Mouse (Mus musculus) Patski (cell line): Measurements from ENCODE around the gene Hivep3. TPM values are rescaled to one million over a fixed set of nuclear protein-coding genes. Genes with fewer than 3 reads are reported as not detected.

Source experiments
- ATAC-seq: fragments of 100-300 bp; one replicate; pipeline ENCODE4 v1.8.0; 2021
- CTCF ChIA-PET: fragments of 350-600 bp; sonication (Branson Sonifier 250); formaldehyde crosslinking; loops from one replicate; lab custom pipeline; 2022; ENCODE audit warnings: inconsistent platforms; lab: Charles Lee
- POLR2A ChIA-PET: fragments of 350-600 bp; sonication (Branson Sonifier 250); formaldehyde crosslinking; loops from one replicate; lab custom pipeline; 2022; ENCODE audit warnings: antibody characterized with exemption, inconsistent platforms; lab: Charles Lee
- DNase-seq: peaks from one replicate; pipeline ENCODE4 v3.0.0-alpha.2; 2011; ENCODE audit warnings: low read depth, low spot score
- H3K27me3 ChIP-seq: fragments of 371-371 bp; one replicate; pipeline ENCODE4 v1.5.1; 2021
- CTCF ChIP-seq: fragments of 100-300 bp; IDR thresholded peaks from one replicate; pipeline ENCODE4 v1.5.1; 2021
- in situ Hi-C: fragments of 300-500 bp; cut with MboI; formaldehyde crosslinking; loops from 3 replicates; pipeline ENCODE4 v1.11.1; 2018; ENCODE audit warnings: low pct_unique_long_range_greater_than_20kb, mixed read lengths
- polyA plus RNA-seq: library from polyadenylated mRNA; unstranded; gene quantifications from one replicate; pipeline ENCODE4 v1.2.3, GENCODE M21; 2021

Gene Hivep3
- polyA plus RNA-seq, 1 experiment from 2014 or later: 4.4 TPM

DNA sequence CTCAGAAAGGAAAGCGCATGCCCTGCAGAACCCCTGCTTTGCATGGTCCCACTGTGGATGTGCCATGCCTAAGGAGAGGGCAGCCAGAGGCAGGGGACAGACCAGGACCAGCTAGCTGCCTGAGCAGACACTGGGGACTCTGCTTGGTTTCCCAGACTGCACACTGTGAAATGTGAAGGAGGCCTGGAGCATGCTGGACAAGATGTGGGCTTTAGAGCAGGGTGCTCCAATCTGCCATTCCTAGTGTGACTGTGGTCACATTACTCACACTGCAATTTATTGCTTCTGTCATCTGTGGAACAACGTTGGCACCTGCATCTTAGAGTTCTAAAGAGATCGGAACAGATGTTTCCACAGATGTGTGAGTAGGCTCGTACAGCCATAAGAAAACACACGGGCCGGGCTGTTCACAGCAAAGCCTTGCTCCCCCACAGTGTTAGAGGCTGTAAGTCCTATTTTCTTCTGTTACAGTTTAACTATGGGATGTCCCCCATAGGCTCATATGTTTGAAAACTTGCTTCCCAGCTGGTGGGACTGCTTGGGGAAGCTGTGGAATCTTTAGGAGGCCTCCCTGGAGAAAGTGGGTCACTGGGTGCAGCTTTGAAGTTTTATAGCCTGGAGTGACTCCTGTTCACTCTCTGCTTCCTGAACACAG, 154.1 kb downstream of the Hivep3 start:
- no peak for TF ChIP-seq CTCF
- H3K27me3 ChIP-seq: no peaks in the 10 kb centered on the region
- no peak for DNase-seq
- POLR2A ChIA-PET: no interaction called here
- CTCF ChIA-PET: interaction anchor here (1.2 kb wide), 1 partner anchor 10 kb away, joined by 4 read pairs; no protein-coding TSS in a partner anchor
- in situ Hi-C loops: no loop called here
- peak; percentile 54 for ATAC-seq

GRCm38 (mm10) chr4:119889760-119890159, 156.2 kb downstream of the Hivep3 start:
- ATAC-seq: no peak
- TF ChIP-seq CTCF: no peak
- no peaks in the 10 kb centered on the region for H3K27me3 ChIP-seq
- in situ Hi-C loops: no loop called here
- ChIA-PET POLR2A (no interaction called here), CTCF (no interaction called here)
- DNase-seq: no peak

GRCm38 (mm10) chr4:119893255-119893779, 159.7 kb downstream of the Hivep3 start:
- H3K27me3 ChIP-seq: no peaks in the 10 kb centered on the region
- ChIA-PET POLR2A (interaction anchor here (0.6 kb wide), 1 partner anchor 22 kb away, joined by 3 read pairs; no protein-coding TSS in a partner anchor), CTCF (interaction anchor here (0.7 kb wide), 1 partner anchor 8 kb away, joined by 3 read pairs; no protein-coding TSS in a partner anchor)
- no peak for ATAC-seq
- no peak for TF ChIP-seq CTCF
- in situ Hi-C loops: no loop called here
- DNase-seq: no peak

- DNase-seq (no peak), ATAC-seq (no peak)
- TF ChIP-seq CTCF: no peak
- POLR2A ChIA-PET: no interaction called here
- CTCF ChIA-PET: no interaction called here
- no peaks in the 10 kb centered on the region for H3K27me3 ChIP-seq
- in situ Hi-C loops: no loop called here
Observed at GRCm38 (mm10) chr4:119894797-119895458, 161.3 kb downstream of the Hivep3 start.

GRCm38 (mm10) chr4:119895504-119895903, 161.9 kb downstream of the Hivep3 start:
- CTCF ChIA-PET: no interaction called here
- no peak for TF ChIP-seq CTCF
- no peak for ATAC-seq
- H3K27me3 ChIP-seq: no peaks in the 10 kb centered on the region
- DNase-seq: no peak
- POLR2A ChIA-PET: no interaction called here
- in situ Hi-C loops: no loop called here

DNA sequence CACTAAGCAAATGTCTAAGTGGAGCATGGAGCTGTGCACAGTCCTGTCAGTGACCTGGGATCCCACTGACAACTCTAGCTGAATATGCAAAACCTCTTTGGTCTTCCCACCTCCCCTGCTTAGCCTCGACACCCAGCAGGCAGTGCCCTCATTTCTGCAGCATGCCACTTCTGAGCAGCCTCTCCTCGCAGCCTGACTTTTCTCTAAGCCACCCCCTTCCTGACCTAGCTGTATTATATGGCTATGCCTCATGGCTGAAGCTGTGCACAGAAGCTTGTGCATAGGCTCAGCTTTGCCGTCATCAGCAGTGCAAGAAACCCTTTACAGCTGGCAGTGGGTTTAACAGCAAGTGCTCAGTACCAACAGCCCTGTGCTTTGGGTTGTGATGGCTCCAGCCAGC, 163.0 kb downstream of the Hivep3 start:
- no peaks in the 10 kb centered on the region for H3K27me3 ChIP-seq
- DNase-seq (no peak), ATAC-seq (no peak)
- ChIA-PET POLR2A (no interaction called here), CTCF (no interaction called here)
- no peak for TF ChIP-seq CTCF
- in situ Hi-C loops: no loop called here

- DNase-seq (no peak), ATAC-seq (no peak)
- CTCF ChIA-PET: interaction anchor here (1.4 kb wide), 1 partner anchor 10 kb away, joined by 4 read pairs; no protein-coding TSS in a partner anchor
- TF ChIP-seq CTCF: no peak
- in situ Hi-C loops: no loop called here
- POLR2A ChIA-PET: no interaction called here
- H3K27me3 ChIP-seq: no peaks in the 10 kb centered on the region
Observed at GRCm38 (mm10) chr4:119897054-119897855, 163.7 kb downstream of the Hivep3 start.

DNA sequence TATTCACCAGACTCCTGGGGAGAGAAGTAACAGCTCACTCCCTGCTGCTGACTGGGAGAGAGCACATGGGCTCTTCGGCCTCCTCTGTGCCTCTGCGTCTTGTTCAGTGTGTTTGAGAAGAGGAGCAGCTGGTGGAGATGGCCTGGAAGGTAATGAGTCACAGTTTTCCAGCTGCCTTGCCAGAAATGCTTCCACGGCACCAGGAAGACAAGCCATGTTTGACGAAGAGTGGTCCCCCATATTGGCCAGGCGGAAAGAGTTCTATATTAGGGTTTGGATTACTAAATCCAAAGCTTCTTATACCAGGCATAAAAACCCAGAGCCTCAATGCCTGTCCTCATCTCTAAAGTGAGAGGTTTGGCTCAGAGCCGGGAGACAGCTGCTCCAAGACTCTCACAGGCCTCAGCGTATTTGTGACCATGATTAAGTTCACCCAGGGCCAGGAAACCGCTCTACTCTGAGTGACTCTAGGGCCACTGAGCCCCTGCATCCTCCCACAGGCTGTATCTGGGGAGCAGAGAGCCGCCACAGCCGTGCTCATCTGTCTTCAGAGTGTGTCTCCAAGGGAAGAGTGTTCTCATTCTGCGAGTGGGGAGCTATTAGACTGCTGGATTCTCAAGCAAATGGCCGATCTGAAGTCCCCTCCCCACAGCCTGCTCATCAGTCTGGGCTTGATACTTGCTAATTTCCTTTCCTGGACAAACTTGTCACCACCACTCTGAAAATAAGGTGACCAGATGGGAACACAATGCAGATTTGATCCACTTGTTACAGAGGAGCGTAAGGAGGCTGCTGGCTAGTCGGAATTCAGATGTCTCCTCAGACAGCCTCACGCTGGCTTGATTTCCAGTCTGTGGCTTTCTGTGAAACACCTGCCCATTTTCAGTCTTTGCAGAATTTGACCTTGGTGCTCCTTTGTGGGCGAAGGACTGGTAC, 168.2 kb downstream of the Hivep3 start:
- no peaks in the 10 kb centered on the region for H3K27me3 ChIP-seq
- ATAC-seq: no peak
- TF ChIP-seq CTCF: no peak
- POLR2A ChIA-PET: no interaction called here
- CTCF ChIA-PET: interaction anchor here (1.1 kb wide), 1 partner anchor 9 kb away, joined by 3 read pairs; no protein-coding TSS in a partner anchor
- in situ Hi-C loops: no loop called here
- DNase-seq: no peak

- in situ Hi-C loops: no loop called here
- POLR2A ChIA-PET: no interaction called here
Observed at GRCm38 (mm10) chr4:119903328-119903727, 169.7 kb downstream of the Hivep3 start.

More at GRCm38 (mm10) chr4:119903328-119903727, 169.7 kb downstream of the Hivep3 start:
- TF ChIP-seq CTCF: no peak
- DNase-seq (no peak), ATAC-seq (no peak)
- no peaks in the 10 kb centered on the region for H3K27me3 ChIP-seq
- CTCF ChIA-PET: no interaction called here
